Mouse (Mus musculus) thymus, postnatal 25 days (tissue): Measurements from ENCODE around the gene Crlf1.

Experiments
- DNase-seq: peaks from one replicate; pipeline ENCODE4 v3.0.0; 2022

Crlf1 gene

GRCm38 (mm10) chr8:70469295-70469916 lies 23.6 kb upstream of the Crlf1 start:
- no peak for DNase-seq

- DNase-seq: no peak
These were observed 23.0 kb upstream of the Crlf1 start for GRCm38 (mm10) chr8:70469938-70470337.

DNA sequence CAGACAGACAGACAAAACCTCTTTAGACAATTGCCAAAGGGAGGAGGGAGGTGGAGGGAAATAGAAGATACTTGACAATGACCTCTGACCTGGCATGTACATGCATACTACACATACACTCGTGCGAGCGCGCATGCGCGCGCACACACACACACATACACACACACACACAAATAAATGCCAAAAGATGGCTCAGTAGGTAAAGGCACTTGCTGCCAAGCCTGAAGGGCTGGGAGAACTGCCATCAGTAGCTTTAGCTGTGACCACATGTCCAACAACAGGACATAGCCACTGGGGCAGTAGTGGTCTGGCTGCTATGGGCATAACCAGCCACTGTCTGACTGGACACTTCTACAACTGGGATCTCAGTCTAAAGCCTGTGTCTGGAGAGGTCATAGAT lies 21.1 kb upstream of the Crlf1 start:
- DNase-seq: no peak

GRCm38 (mm10) chr8:70476333-70477268 lies 16.4 kb upstream of the Crlf1 start, which contains the start of gene Klhl26:
Klhl26 (minus strand) TSS chr8:70476968.
- peak; percentile 95 for DNase-seq

- no peak for DNase-seq
These were observed 15.5 kb upstream of the Crlf1 start for GRCm38 (mm10) chr8:70477269-70477982.

- DNase-seq: no peak
These were observed 11.1 kb upstream of the Crlf1 start for GRCm38 (mm10) chr8:70481908-70482307.

DNA sequence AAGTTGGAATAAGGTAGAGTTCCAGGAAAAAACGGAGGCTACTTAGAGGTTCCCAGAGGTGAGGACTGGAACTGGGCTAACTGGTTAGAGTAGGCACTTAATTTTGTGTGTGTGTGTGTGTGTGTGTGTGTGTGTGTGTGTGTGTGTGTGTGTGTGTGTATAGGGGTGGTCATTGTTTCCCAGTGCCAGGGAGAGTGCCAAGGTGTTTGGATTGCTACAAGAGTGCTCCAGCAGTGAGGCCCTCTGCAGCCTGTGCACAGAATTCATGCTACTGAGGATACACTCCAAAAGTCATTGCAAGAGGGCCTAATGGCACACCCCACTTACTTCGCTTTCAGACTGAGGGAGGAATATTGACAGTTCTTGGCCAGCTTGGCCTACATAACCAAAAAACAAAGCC lies 10.0 kb upstream of the Crlf1 start:
- no peak for DNase-seq

- no peak for DNase-seq
These were observed 6.7 kb upstream of the Crlf1 start for GRCm38 (mm10) chr8:70486191-70486681.

DNA sequence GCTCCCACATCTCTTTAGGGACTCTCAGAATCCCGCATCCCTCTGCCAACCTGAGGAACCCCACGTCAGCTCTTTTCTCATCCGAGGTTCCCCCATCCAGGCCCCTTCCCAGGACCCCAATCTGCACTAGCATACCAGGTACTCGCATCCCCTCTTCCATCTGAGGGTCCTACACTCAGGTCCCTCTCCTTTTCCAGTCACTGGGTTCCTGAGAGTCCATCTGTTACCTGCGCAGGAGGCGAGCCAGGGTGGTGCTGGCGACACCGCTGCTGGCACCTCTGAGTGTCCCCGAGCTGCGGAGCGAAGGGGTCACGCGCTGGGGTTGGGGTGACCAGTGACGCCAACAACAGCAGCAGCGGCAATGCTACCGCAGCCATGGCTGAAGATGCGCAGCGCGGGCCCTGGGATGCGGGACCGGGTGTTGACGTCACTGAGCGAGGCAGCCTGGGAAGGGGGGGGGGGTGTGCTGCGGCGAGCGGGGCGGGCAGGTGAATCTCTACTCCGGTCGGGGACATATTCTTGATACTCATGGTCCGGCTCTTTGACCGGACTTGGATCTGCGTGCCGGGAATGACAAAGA lies 5.9 kb upstream of the Crlf1 start, which contains the start of gene Tmem59l:
Tmem59l (minus strand) TSS at position 418 of the 580 bp plus-strand sequence.
- DNase-seq: no peak

DNA sequence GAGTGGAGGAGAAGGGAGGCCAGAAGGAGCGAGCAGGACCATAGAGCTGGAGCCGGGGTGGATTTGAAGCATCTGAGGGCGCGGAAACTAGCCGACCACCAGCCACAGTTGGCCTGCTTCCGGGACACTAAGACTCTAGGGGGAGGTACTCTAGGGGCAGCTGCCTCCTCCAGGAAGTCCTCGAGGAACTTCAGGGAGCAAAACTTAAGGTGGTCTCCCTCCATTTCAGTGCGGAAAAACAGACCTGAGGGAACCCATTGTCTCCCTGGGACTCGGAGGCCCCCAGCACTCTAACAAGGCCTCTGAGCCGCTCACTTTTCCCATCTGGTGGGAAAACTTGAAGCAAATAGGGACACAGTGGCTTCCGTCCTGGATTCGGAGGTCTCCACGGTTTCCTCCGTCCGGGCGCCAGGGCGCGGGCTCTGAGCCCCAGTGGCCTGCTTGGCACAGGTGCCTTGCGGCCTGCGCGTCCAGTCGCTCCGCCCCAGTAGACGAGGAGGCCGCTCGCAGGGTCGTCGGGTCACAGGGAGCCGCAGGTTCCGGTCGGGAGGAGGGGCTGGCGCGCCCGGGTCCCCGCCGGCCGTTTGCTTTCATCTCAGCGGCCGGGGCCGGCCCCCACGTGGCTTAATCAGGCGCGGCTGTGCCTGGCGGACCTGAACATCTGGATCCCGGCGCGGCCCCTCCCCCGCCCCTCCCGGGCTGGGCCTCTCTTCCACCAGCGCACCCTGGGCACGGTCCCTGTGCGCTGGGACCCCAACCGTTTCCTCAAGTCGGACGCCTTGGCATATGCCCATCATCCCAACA lies 4.8 kb upstream of the Crlf1 start:
- no peak for DNase-seq

GRCm38 (mm10) chr8:70488931-70489470 lies 4.0 kb upstream of the Crlf1 start:
- no peak for DNase-seq

GRCm38 (mm10) chr8:70489576-70489975 lies 3.4 kb upstream of the Crlf1 start:
- DNase-seq: no peak

- no peak for DNase-seq
These were observed 2.7 kb upstream of the Crlf1 start for GRCm38 (mm10) chr8:70490061-70490879.

DNA sequence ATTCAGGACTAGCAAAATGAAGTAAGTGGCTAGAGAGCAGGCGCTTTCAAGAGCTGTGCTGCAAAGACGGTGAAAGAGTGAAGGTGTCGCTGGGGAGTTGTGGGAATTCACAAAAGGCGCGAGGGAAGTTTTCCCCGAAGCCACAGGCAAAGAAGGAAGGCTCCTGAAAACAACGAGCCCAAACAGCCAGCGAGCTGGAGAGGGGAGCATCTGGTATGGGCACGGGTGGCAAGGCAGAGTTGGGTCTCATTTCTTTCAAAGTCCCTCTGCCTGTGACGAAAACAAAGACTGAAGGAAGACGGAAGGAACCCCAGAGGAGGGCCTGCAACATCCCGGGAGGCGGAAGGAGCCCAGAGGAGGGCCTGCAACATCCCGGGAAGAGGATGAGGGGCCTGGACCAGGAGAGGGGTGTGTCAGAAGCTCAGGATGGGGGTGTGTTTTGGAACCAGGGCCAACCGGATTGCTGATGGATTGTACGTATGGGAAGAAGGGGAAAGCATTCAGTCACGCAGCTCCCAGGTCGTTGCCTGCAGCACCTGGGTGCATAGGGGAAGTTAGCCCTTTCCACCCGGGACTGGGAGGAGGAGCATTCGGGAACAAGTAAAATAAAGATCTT lies 2.0 kb upstream of the Crlf1 start:
- DNase-seq: no peak

GRCm38 (mm10) chr8:70493692-70494415 lies 896 bp downstream of the Crlf1 start:
- no peak for DNase-seq

- DNase-seq: no peak
These were observed 1.5 kb downstream of the Crlf1 start for GRCm38 (mm10) chr8:70494416-70494945.

DNA sequence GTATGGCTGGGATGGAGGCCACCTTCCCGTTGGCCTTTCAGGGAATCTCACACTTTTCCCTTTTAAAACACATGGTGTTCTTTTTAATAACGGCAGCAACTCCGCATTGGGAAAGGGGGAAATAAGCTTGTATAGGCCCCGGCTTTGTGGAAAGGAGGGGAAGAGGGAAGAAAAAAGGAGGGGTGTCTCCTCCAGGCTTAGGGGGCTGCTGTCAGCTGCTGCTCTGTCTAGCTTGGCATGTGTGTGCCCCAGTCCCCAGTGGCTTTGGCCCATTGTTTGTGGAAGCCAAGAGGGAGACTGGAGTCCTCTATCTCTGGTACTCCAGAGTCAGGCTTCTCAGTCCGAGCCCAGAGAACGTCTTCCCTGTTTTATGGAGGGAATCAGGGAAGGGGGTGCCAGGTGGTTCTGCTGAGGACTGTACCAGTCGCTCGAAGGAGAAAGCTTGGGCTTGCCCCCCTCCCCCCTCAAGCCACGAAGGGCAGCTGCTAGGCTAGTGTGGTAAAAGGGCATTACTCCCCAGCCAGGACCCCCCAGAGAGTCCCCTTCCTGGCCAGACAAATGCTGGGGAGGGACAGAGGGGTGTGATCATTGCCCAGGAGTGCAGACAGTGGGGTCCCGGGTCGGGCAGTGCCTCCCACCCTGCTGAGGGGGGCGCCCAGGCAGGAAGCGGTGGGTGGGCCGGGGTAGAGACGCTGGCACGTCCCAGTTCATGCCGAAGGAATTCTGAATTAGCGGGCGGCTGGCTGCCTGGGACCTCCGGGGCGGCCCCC lies 2.2 kb downstream of the Crlf1 start:
- DNase-seq: no peak

- DNase-seq: no peak
These were observed 2.8 kb downstream of the Crlf1 start for GRCm38 (mm10) chr8:70495771-70496062.
